Mouse (Mus musculus) retina, adult 2 months (tissue): ENCODE measurements around the gene 1600002K03Rik.
"Not testable (repeated sequence)": the region's sequence is repeated elsewhere in the genome, so short reads cannot be mapped to it uniquely, and the experiment has no call there.

Experiments
- DNase-seq: peaks from one replicate; pipeline ENCODE4 v3.0.0-alpha.2; 2012; ENCODE audit warnings: low read depth, low spot score

The 1600002K03Rik gene

DNA sequence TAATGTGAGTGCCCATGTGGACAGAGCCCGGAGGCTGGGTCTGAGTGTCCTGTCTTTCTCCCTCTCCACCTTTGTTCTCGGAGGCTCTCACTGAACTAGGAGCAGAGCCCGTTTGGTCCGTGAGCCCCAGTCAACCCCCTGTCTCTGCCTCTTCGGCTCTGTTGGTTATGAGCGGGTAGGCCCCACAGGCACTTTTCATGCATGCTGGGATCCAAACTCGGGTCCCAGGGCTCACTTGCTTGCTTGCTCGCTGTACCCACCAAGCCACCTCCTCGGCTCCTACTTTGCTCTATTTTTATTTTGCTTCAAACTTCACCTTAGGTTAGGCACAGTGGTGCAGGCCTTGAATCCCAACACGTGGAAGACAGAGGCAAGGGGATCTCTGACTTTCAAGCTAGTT is 15.0 kb downstream of the 1600002K03Rik start:
- no peak for DNase-seq

DNA sequence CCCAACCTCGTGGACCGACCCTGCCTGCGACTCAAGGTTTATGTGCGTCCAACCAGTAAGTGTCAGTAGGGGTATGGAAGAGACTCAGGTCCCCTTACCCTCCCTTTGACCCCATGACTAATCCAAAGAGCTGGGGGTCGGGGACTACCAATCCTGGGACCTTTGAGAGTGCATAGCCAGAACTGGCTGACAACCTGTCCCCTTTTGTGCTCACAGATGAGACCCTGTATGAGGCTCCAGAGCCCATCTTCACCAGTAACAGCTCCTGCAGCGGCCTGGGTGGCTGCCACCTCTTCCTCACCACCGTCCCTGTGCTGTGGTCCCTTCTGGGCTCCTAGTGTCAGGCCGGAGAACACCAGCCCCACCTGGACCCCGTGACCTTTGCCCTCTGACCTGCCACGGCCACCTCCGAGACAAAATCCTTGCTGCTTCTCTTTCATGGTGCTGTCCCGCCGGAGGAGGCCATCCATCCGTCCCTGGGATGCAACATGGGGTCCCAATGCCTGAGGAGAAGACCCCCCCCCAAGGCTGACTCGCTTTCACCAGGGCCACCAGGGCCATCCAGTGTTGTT is 15.8 kb downstream of the 1600002K03Rik start:
- DNase-seq, result no peak

DNA sequence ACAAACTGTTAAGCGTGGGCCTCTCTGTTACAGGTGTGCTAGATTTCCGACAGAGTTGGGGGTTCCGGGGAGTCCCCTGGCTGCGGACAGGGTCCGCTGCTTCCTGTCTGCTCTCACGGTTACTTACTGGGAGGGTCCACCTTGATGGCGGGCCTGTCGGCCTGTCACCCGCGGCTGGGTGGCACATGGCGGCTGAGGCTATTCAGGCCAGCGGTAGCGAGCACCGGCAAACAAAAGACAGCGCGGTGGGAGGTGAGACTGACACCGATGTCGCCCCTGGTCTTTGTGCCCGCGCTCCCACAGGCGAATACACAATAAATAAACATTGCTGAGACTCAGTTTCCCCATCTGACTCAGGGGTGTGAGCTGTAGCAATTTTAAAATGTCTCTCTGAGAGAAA is 17.3 kb downstream of the 1600002K03Rik start:
- DNase-seq, result no peak

DNA sequence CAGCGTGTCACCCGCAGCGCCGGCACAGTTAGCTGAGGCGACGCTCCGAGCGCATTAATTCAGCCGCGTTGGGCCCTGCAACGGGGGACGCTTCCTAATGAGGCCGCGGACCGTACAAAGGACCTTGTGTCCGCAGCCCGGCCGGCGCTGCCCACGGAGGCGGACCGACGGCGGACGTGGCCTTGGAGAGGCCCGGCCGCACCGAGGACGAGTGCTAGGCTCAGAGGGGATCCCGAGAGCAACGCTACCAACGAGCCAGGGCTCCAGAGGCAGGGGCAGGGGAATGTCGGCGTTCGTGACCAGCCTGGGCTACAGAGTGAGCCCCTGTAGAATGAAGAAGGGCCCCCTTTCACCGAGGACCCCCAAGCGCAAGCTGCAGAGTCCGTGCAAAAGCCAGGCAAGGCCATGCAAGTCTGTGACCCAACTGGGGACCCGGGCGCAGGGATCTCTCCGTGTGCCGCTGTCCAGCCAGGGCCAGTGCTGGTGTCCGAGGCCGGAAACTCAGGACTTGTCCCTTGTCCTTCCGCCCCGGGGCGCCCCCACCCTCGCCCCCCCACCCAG is 17.8 kb downstream of the 1600002K03Rik start:
- no peak for DNase-seq

DNA sequence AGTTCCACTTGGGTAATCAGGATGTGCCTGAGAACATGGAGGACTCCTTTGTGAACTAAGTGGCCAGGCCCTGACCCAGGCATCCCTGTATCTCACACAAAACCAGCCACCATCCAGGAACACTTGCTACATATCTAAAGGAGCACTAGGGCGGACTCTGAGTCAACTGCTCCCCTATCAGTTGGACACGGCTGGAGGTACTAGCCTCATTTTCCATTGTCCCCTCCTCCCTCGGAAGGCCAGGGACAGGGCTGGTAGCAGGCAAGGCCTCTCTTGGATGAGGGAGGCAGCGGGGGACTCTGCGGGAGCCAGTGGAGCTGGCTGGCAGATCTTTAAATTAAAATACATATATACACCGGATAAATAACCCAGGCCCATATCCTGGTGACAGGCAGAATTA is 21.2 kb downstream of the 1600002K03Rik start:
- no peak for DNase-seq

DNA sequence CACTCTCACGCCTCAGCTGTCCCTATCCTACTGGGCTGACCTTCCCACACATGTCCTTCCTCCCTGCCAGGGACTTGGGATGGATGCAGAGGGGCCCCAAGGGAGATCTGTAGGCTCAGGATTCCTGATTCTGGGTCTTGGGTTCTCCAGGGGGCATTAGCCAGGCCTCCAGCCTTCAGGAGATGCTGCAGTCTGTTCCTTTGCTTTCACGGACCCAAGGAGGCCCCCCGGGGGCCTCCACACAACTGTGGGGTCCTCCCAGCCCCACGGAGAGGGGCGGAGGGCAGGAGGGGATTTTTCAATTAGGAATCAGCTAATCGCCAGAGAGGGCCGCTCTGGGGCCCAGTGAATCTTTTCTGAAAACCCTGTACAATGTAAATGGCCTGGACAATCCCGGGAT is 21.7 kb downstream of the 1600002K03Rik start:
- no peak for DNase-seq

DNA sequence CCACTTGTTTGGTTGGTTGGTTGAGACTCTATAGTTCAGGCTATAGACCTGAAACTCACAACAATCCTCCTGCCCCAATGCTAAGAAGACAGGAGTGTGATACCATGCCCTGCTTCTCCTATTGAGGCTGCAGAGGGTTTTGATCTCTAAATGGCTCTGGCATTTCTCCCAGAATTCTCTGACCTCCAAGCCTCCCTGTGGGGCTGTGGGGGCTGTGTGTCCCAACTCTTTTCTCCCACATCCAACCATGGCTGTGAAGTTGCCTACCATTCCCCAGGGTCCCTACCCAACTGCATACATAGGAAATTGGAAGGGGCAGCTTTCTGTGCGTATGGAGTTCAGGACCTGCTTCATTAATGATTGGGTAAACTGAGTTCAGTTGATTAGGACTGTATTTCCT is 23.4 kb downstream of the 1600002K03Rik start:
- no peak for DNase-seq

DNA sequence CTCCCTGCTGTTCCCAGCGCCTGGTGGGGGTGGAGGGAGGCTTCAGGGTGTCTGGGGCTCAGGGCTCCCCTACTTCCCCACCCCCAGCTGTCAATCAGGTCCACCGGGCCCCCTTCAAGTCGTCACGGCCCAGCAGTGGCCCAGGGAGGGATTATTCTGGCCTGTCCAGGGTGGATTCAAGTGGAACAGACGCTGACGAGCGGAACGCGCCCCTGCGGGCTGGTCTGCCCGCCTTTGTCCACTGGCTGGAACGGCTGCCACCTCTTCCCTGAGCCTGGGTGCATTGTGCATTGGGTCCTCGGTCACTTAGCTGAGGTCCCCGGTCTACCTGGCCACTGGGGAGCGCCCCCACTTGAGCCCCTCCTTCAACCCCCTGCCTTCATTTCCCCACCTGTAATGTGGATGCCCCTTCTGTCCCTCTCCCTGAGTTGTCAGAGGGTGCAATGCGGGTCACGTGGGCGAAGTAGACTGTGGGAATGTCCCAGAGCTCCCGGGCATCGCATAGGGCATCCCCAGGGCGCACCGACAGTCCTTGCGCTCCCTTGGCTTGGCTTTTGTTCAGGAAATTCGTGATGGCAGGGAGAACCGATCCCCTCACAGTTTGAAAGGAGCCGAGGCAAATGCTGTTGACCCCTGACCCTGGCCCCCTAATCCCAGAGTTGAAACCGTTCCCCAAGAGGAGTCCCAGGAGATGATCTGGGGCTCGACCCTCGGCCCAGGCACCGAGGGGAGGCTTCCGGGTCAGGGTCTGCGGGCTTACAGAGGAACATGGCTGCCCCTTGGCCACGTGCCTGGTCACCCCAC is 24.2 kb downstream of the 1600002K03Rik start:
- no peak for DNase-seq

DNA sequence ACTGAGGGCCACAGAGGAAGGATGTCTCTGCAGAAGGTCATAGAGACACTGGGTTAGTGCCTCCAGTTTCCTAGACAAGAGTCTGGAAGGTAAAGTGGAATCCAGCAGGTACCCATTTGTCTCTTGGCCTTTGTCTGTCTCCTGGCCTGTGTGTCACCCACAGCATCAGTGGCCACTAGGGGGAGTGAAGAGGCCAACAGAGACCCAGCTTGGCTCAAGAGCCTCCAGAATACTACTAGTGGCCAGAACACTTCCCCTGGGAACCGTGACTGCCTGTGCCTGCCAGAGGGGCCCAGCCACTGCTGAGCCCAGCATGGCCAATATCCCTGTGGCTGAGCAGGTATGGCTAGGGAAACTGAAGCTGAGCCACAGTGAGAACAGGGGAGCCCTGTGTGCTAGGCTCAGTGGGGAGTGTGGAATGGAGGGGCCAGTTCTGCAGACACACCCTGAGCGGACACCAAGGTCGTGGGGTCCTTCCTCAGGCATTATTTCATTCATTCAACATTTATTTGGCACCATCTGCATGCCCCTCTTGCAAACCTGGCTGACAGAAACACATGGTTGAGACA is 26.8 kb downstream of the 1600002K03Rik start:
- DNase-seq, result peak; percentile 60

DNA sequence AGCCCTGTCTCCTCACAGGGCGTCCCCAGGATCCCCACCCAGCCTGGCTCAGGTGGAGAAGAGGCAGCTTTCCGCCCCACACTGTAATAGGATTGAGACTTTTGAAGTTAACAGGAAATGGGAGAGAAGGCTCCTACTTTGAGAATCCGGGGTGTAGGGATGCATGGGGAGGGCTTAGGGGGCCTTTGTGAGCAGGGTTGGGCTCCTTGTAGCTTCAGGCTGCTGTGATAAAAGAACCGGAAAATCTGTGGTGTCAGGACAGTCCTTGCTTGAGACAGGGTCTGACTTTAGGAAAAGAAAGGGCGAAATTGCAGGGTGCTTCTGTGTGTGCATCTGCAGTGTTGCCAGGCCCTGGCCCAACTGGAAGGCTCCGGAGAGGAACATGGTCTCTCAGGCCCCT is 27.7 kb downstream of the 1600002K03Rik start:
- DNase-seq, result no peak

DNA sequence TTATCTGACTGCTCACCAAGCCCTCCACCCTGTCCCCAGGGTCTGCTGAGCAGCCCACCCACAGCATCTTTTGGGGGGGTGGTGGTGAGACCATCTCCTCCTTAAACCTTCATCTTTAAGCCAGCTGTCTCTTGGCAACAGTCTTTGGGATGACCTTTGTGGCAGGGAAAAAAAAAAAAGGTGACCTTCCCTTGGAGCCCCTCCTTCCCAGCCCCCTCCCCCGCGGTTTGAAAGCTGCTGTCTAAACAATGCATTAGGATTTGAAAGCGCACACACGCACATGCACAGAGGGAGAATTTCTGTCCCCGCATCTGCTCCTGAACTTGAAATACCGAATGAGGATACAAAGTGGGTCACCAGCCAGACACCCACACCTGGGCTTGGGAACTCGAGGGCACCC is 31.3 kb downstream of the 1600002K03Rik start:
- DNase-seq, result no peak

DNA sequence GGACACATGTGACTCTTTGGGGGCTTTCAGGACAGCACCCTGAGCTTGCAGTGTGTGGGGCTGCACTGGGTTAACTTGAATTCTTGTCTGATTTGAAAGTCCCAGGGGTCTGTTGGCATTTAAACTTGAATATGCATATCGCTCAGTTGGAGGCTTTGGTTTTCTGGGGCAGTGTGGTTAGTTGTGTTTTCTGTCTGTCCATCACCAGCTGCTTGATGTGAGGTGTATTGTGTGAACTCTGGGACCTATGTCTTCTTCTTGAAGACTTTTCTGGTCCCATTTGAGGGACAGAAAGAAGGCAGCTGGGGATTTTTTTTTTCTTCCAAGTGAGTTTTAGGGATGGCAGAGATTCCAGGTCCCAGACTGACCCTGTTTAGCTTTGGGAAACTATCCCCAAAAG is 34.5 kb downstream of the 1600002K03Rik start:
- no peak for DNase-seq

DNA sequence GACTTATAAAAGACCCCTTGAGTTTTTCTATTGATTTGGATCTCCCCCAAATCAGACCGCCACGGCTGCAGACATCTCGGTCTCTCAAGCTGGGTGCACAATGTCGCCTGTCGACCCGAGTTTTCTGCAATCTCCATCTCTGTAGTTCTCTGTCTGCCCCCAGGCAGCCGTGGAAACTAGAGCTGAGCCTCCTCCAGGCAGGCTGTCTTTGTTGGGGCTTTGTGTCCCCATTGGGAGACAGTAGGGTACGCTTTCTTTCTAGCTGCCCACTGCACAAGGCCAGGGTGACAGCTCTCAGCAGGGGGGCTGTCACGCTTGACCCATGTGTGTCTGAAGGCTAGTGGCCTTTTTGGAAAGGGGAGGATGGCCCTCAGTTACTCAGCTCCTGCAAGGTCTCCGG is 34.9 kb downstream of the 1600002K03Rik start:
- DNase-seq, result no peak

DNA sequence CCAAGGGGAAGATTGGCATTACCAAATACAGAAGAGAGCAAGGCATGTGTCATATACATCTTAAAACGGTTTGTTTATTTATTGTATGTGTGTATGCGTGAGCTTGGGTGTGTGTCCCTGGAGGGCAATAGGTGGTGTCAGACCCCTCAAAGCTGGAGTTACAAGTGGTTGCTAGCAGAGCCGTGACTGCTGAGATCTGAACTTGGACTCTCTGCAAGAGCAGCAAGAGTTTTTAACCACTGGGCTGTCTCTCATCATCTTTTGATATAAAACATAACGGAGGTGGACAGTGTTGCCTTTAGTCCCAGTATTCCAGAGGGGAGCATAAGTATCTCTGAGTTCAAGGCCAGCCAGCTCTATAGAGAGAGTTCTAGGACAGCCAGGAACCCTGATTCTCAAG is 35.5 kb downstream of the 1600002K03Rik start:
- no peak for DNase-seq

DNA sequence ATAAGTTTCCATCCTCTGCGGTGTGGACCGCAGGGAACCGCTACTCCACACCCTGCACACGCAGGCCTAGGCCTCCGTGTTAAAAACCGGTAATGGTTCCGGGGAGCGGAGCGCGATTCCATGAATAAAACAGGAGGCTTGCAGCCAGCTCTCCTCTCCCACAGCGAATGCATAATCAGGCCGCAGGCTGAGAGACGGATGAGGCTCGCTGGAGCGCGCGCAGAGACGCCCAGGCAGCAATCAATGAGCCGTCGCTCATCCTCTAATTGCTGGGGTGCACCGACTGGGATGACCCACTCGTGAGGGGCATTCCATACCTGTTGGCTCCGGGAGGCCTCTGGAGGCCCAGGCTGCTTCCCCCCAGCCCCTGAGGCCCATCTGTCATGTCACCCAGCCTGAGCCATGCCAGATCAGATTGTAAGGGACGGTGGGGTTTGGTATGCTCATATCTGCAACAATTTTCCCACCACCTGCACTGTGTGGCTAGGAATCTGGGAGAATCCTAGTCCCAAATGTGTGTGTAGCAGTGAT is 36.2 kb downstream of the 1600002K03Rik start:
- DNase-seq, result no peak

DNA sequence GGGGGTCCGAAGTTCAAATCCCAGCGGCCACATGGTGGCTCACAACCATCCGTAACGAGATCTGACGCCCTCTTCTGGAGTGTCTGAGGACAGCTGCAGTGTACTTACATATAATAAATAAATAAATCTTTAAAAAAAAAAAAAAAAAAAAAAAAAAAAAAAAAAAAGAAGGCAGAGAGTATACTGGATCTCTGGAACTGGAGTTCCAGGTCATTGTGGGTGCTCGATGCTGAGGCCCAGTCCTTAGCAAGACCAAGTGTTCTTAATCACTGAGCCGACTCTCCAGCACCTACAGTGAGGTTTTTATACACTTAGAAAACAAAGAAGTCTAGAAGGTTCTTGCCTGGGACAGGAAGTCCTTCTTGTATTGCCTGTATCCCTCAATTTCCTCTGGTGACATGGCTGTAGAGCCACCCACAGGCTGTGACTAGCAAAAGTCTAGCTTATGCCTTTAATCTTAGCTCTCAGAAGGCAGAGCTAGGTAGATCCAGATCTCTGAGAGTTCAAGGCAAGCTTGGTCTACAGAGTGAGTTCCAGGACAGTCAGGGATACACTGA is 38.9 kb downstream of the 1600002K03Rik start:
- DNase-seq, result not testable (repeated sequence)

DNA sequence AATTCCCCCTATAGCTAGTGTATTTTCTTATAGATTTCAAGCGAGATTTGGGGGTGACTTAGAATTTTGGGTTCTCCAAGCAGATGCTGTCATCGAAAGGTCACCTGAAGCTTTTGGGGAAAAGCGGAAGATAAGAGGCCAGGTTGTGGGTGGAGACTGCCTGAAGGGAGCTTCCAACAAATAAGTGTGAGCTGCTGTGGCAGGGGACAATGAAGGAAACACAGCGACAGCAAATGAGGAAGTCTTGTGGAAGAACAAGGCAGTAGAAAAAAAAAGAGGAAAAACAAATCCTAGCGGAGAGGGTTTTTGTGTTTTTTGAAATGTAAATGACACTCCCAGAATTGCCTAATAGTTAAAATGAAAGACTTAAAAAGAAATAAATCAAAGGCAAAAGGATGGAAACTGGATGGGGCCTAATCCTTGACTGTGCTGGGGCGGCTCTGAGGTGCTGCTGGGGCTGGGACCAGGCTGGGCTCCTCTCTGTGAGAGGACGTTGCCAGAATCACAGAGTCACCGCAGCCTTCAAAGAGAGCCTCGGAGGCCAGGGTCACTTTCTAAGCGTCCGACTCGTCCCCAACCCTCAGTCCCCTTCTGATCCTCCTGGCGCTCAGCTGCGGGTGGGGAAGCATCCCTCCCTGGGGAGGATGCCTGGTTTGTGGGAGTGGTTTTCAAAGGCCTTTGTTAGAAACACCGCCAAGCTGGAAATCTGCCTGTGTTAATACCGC is 42.5 kb downstream of the 1600002K03Rik start:
- no peak for DNase-seq

DNA sequence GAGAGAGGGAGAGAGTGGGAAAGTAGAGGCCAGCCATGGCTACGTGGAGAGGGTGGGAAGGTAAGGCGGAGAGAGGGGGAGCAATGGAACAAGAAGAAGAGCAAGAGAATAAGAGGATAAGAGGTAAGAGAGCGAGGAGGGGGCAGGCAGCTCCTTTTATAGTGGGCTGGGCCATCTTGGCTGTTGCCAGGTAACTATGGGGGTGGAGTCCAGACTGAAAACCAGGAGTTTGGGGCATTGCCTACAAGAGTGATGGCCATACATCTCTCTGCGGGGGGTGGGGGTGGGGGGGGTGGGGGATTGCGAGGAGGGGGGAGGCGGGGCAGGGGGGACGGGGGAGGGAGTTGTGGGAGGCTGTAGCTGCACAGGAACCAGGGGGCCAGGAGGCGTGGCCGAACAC is 47.9 kb downstream of the 1600002K03Rik start:
- DNase-seq, result no peak

DNA sequence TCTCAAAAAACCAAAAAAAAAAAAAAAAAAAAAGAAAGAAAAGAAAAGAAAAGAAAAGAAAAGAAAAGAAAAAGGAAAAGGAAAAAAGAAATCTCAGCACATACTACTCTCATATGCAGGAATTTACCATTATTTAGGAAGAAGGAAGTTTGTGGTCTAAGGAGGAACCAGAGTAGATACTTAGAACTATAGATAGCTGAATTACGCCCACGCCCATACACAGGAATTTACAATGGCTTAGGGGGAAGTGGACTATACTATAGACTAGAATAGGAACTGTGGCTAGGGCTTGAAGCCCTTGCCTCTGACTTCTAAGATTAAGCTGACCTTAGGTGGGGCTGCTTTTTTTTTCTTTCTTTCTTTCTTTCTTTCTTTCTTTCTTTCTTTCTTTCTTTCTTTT is 50.4 kb downstream of the 1600002K03Rik start:
- DNase-seq, result not testable (repeated sequence)
